Mouse (Mus musculus): ENCODE results near the gene Gpt2.

DNA sequence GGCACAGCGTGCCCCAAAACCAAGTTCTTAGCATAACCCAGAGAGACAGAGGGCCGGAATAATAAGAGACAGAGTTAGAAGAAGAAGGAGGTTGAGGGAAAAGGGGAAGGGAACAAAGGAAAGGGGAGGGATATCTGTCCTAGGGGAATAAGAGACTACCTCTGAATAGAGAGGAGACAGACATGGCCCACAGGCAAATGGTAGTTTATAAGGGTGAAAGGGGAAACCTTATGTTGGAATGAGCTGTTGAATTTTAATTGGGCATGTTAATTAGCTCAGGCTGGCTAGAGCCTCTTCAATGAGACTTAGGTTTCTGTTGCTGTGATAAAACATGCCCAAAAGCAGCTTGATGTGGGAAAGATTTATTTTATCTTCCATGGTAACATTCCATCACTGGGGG lies 39.1 kb upstream of the Gpt2 start:
- TF ChIP-seq CTCF (IDR thresholded peaks at IDR 0.05; ENCODE audit: low read depth, low read length) (no peak), POLR2A (IDR thresholded peaks at IDR 0.05; ENCODE audit: insufficient read depth, low read length) (no peak), EP300 (IDR thresholded peaks at IDR 0.05; ENCODE audit: insufficient read depth, low read depth, low read length) (no peak)
